ENCODE assay signal across 13 mouse cellular contexts in the genomic region with DNA sequence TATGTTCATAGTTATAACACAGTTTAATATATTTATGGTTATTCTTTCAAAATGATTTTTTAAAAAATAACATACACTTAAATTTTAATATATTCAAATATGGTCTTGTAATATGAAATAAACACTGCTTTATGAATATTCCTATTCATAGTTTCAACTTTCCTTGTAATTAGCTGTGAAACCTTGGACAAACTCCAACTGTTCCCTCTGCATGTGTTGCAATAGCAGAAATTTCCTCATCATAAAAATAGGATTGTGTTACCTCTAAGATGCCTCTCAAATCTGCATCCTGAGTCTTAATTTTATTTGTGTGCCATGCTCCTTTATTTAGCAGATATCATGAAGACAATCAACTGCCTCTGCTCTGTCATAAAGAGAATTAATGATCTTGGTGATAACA.
"Had no signal": no experiment of that assay in that cellular context is flagged by ENCODE, and none has a peak within 500 bp of the region (broad histone marks: within the 10 kb centered on the region; RNA-seq: fewer than 3 reads in every experiment).

No protein-coding gene starts in this region.

- H3K4me3 ChIP-seq: layer of hippocampus, adult 2 months; limb, embryonic 10.5 days; limb, embryonic 13.5 days; liver, embryonic 13.5 days had no signal

- DNase-seq: kidney, adult 2 months; kidney, postnatal 25 days; liver; liver, embryonic 13.5 days; midbrain, embryonic 14.5 days; thymus, adult 18-20 months; thymus, postnatal 36 days had no signal

- H3K4me1 ChIP-seq: limb, embryonic 10.5 days; limb, embryonic 13.5 days; liver, embryonic 13.5 days had no signal

- ATAC-seq: intestine, postnatal 0 days had no signal

- H3K36me3 ChIP-seq: limb, embryonic 10.5 days; limb, embryonic 13.5 days; liver, embryonic 13.5 days had no signal

- H3K4me2 ChIP-seq: limb, embryonic 13.5 days; liver, embryonic 13.5 days; midbrain, embryonic 11.5 days had no signal

- H3K9me3 ChIP-seq: limb, embryonic 10.5 days; limb, embryonic 13.5 days; liver, embryonic 13.5 days had no signal

- H3K27ac ChIP-seq: kidney, postnatal 0 days; layer of hippocampus, adult 2 months; limb, embryonic 10.5 days; limb, embryonic 13.5 days; liver, embryonic 13.5 days had no signal

- H3K9ac ChIP-seq: limb, embryonic 13.5 days; liver, embryonic 13.5 days had no signal

- H3K27me3 ChIP-seq: limb, embryonic 13.5 days; liver, embryonic 13.5 days had no signal
